13 mouse cellular contexts compared by ENCODE assay signal in the genomic region with DNA sequence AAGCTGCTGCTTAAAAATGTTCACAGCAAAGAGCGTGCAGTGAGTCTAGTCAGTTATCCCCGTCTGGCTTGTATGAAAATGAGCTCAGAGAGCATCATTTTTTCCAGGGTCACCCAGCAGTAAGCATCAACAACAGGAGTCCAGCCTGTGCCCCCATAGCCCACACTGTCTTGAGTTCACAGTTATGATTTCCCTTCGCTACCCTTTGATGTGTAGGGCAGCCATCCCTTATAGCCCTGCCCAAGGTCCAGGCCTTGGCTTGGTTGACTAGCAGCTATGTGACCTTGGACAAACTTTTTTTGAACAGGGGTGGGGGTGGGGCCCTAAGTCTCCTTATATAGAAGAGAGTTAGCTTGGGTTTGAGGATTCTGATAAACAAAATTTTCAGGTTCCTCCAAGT. TPM values are rescaled to one million over a fixed set of nuclear protein-coding genes. Genes with fewer than 3 reads are reported as not detected.
DNase-seq lines count a peak whose midpoint lies in the region.
"Had no signal": no experiment of that assay in that cellular context is flagged by ENCODE, and none has a peak within 500 bp of the region (broad histone marks: within the 10 kb centered on the region; RNA-seq: fewer than 3 reads in every experiment).

No protein-coding gene starts in this region.

- peak; percentile 76 for DNase-seq in adrenal gland, adult 2 months
- no peak for DNase-seq in adrenal gland, adult 18-20 months (ENCODE audit: low spot score in 2 of 2)
- peak; percentile 73 for DNase-seq in adrenal gland, adult 8-10 months
- DNase-seq in adrenal gland, postnatal 14 days: peak; percentile 58
- no peak for DNase-seq in kidney, postnatal 25 days
- no peak for DNase-seq in heart, adult 8-10 months (ENCODE audit: low spot score)
- DNase-seq: B cell, adult 2 months; cerebellum, adult 18-20 months; cerebellum, adult 9-10 months; cerebellum, postnatal 14 days; gastrocnemius, postnatal 10 days; gastrocnemius, postnatal 36 days; heart, adult 2 months had no signal

RNA-seq across cellular contexts. Expression of gene Aar2, which starts 21.9 kb away (rescaled TPM):
- total RNA-seq in adrenal gland, adult 2 months (2021): 10 to 100 TPM; 30.5 to 32.9 TPM
- polyA plus RNA-seq in adrenal gland, adult 2 months (2012; rRNA removed): 28.8 and 43.3 TPM in 2 replicates
- 10 to 100 TPM; 34.8 to 34.9 TPM for total RNA-seq in adrenal gland, adult 18-20 months (2021)
- 10 to 100 TPM; 38.9 to 51.9 (median 47.2) TPM for total RNA-seq in adrenal gland, adult 8-10 months (2022)
- 26.5 and 28.1 TPM in 2 replicates for total RNA-seq in adrenal gland, postnatal 14 days (2021)
- total RNA-seq in heart, adult 8-10 months (2022): 10 to 100 TPM; 20.3 to 23.3 (median 22.2) TPM

RNA-seq across cellular contexts. Expression of gene Dlgap4, which starts 44.2 kb away (rescaled TPM):
- 10 to 100 TPM; 49.5 to 58.3 TPM for total RNA-seq in adrenal gland, adult 2 months (2021)
- 87.7 and 90.7 TPM in 2 replicates for polyA plus RNA-seq in adrenal gland, adult 2 months (2012; rRNA removed)
- 10 to 100 TPM; 43.2 to 60.8 TPM for total RNA-seq in adrenal gland, adult 18-20 months (2021)
- 10 to 100 TPM; 43.0 to 72.3 (median 58.4) TPM for total RNA-seq in adrenal gland, adult 8-10 months (2022)
- total RNA-seq in adrenal gland, postnatal 14 days (2021): 39.3 and 51.3 TPM in 2 replicates
- total RNA-seq in heart, adult 8-10 months (2022): 10 to 100 TPM; 29.1 to 42.6 (median 32.1) TPM

Comparison
In these comparisons a context has a peak if more than half of its experiments do, and no peak if none do; other contexts are left out.
1. DNase-seq: peak in adrenal gland, adult 2 months (single experiment), adrenal gland, adult 8-10 months (single experiment) and adrenal gland, postnatal 14 days (single experiment); none in adrenal gland, adult 18-20 months (0 of 2), kidney, postnatal 25 days (0 of 2) and heart, adult 8-10 months (single experiment).